Mouse (Mus musculus) right cerebral cortex, postnatal 36 days (tissue): ENCODE data around the gene Folr2.

Source experiments
- DNase-seq, 2 experiments: peaks; one replicate each; pipeline ENCODE4 v3.0.0; 2022; ENCODE audit warnings: low spot score in 2 of 2, mixed read lengths in 1 of 2

Gene Folr2

GRCm38 (mm10) chr7:101823758-101824630, 33.0 kb downstream of the Folr2 start:
- DNase-seq = no peak

GRCm38 (mm10) chr7:101822836-101823757, 33.9 kb downstream of the Folr2 start:
- no peak for DNase-seq

GRCm38 (mm10) chr7:101821571-101822501, 35.2 kb downstream of the Folr2 start:
- no peak for DNase-seq

- no peak for DNase-seq
Measured at GRCm38 (mm10) chr7:101820295-101821030, 36.5 kb downstream of the Folr2 start.

GRCm38 (mm10) chr7:101817861-101818401, 39.1 kb downstream of the Folr2 start, which contains the start of gene Phox2a:
Gene Phox2a (plus strand): TSS chr7:101818313.
- DNase-seq = no peak
